Mouse (Mus musculus): ENCODE results near the gene Ier3.

DNA sequence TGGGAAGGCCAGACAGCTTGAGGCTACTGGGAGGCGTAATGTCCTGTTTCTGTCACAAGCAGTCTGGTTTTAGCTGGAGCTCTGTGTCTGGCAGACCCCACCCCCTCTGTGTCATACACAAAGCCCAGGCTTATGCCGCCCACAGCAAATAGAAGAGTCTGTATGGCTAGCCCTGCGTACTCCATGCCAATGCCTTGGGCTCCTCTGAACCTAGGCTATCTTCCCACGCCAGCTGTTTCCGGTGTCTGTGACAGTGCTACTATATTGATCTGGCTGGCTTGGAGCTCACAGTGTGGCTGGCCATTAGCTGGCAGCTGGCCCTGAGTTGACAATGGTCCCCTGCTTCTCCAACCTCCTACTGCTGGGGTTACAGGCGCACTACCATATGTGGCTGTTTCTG is 37.5 kb upstream of the Ier3 start:
- no peak for TF ChIP-seq GATA1 (IDR thresholded peaks at IDR 0.05; ENCODE audit: low read length)
- TF ChIP-seq TAL1 (IDR thresholded peaks at IDR 0.05; ENCODE audit: low read length) = no peak

Measured in erythroblast, embryonic 14.5 days (primary cell).